Mouse (Mus musculus): ENCODE measurements around the gene Lin52.
A peak's percentile ranks its signal among the peaks of the same experiment; 100 is the strongest.
"Not testable (repeated sequence)": the region's sequence is repeated elsewhere in the genome, so short reads cannot be mapped to it uniquely, and the experiment has no call there.

The Lin52 gene

GRCm38 (mm10) chr12:84539537-84539936 is 88.3 kb downstream of the Lin52 start:
- not testable (repeated sequence) for DNase-seq (ENCODE audit: low spot score)

GRCm38 (mm10) chr12:84541391-84541958 is 90.3 kb downstream of the Lin52 start:
- no peak for DNase-seq (ENCODE audit: low spot score)

DNA sequence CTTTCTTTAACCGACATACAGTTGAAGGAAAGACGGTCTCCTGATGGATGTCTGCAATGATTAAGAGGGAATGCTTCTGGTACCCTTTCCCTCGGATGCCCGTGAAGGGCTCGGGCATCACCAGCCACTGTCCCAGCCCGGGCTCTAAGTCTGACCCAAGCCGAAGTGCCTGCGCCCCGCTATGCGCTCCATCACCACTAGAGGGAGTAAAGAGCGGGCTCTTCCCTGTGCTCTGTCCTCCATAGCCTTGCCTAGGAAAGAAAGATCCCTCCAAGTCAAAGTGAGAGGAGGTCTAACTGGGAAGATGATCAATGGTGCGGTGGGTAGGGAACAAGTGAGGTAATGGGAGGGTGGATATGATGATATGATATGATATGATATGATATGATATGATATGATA is 94.8 kb downstream of the Lin52 start:
- peak; percentile 24 for DNase-seq (ENCODE audit: low spot score)

GRCm38 (mm10) chr12:84546577-84547085 is 95.4 kb downstream of the Lin52 start:
- DNase-seq (ENCODE audit: low spot score): no peak

DNA sequence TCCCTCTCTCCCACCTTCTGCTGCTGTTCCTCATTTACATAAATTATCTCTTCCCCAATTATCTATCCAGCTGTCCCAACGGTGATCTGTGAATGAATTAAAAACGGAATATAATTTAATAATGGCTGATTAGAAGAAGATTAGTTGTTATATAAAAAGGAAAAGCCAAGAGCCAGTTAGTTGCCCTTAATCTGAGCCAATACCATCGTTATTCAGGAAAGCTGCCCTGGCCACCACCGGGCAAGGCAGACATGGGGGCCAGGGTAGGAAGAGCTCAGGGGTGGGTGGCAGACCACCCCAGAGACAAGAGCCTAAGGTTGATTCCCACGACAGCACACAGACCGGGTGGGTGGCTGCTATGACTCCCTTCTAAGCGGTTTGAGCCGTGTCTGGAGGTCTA is 97.0 kb downstream of the Lin52 start:
- no peak for DNase-seq (ENCODE audit: low spot score)

DNA sequence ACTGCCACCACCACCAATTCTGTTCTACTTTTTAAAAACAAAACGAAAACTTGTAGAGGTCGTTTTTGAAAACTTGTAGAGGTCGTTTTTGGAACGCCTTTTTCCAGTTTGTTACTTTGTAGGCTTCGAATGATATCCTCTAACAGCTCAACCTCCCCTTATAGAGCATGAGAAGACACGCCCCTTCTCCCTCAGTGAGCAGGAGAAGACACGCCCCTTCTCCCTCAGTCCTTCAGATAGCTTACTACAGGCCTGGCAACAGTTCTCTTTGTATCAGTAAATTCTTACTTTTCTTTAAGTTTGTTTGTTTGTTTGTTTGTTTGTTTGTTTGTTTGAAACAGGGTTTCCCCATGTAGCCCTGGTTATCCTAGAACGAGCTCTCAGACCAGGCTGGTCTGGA is 104.0 kb downstream of the Lin52 start:
- DNase-seq (ENCODE audit: low spot score): no peak

DNA sequence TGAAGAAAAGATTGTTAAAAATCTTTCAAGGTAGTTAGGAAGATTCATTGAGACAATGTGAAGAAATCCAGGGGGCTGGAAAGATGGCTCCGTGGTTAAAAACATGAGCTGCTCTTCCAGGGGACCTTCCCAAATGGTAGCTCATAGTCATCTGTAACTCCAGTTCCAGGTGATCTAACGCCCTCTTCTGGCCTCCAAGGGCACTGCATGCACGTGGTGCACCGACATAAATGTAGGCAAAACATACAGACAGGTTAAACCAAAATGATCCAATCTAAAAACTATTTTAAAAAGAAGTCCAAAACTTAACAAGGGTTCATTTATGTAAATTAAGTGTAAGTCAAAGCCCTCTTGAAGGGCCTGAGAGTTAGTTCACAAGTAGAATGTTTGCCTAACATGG is 111.3 kb downstream of the Lin52 start:
- no peak for DNase-seq (ENCODE audit: low spot score)

DNA sequence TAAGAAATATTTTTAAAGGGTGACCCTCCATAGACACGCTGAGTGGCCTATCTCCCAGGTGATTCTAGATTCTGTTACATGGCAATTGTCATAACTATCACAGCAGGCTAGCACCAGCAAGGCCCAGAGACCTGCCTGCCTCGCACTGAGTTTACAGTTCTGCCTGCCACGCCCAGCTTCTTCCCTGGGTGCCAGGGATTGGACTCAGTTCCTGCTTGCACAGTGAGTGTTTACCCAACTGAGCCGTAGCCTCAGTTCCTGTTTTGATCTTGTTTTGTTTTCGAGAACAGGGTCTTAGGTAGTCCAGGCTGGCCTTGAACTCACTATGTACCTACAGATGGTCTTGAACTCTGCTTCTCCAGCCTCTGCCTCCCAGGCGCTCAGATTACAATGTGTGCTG is 116.4 kb downstream of the Lin52 start:
- DNase-seq (ENCODE audit: low spot score): no peak

- DNase-seq (ENCODE audit: low spot score): no peak
These were observed 118.2 kb downstream of the Lin52 start, which contains the start of gene Vsx2 for GRCm38 (mm10) chr12:84569336-84569970. Gene Vsx2 (plus strand): TSS chr12:84569762.

DNA sequence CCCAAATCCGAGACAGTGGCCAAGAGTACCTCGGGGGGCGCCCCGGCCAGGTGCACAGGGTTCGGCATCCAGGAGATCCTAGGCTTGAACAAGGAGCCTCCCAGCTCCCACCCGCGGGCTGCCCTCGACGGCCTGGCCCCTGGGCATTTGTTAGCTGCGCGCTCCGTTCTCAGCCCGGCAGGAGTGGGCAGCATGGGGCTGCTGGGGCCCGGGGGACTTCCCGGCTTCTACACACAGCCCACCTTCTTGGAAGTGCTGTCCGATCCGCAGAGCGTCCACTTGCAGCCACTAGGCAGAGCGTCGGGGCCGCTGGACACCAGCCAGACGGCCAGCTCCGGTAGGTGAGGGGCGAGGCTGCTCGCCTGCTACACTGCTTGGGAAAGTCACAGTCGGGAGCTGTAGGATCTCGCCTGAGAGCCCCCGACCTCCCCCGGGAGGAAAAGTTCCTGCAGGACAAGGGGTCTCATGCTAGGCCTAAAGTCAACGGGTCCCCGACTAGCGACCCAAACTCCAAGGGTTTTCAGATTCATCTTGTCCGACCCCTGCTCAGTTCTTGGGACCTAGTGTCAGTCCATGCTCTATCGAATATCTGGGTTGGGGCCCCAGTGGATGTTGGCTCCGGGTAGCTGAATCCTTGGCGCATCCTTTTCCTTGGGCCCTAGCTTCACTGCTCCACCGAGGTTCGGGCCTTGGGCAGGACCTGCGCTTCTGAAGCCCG is 118.9 kb downstream of the Lin52 start:
- no peak for DNase-seq (ENCODE audit: low spot score)

DNA sequence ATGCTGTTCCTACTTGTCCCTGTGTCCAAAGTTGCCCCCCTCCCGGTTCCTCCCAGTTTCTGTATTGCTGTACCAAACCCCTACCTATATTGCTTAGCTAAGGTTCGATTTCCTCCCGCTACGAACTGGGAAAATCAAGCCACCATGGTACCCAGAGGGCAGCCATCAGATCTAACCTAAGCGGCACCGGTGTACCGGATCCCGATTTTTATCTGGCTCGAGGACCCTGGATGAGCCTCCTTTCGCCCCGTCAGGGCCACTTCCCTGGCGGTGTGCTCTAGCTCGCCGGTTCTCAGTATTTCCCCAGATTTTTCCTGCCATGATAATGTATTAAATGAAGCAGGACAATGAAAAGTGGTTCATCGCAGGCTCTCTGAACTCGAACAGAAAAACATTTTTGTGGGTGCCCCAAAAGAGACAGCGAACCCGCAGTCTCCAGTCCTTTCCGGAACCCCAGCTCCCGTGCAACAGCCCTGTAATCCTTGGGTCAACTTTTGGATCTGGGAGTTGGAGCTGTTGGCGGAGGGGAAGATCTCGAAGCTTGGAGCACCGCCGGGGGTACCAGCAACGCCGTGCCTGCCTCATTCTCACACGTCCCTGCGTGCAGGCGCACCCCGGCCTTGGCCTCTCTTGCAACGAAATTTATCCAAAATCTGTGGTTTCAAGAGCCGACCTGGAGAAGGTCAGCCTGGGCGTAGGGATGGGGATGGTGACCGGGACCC is 119.6 kb downstream of the Lin52 start:
- DNase-seq (ENCODE audit: low spot score): no peak

DNA sequence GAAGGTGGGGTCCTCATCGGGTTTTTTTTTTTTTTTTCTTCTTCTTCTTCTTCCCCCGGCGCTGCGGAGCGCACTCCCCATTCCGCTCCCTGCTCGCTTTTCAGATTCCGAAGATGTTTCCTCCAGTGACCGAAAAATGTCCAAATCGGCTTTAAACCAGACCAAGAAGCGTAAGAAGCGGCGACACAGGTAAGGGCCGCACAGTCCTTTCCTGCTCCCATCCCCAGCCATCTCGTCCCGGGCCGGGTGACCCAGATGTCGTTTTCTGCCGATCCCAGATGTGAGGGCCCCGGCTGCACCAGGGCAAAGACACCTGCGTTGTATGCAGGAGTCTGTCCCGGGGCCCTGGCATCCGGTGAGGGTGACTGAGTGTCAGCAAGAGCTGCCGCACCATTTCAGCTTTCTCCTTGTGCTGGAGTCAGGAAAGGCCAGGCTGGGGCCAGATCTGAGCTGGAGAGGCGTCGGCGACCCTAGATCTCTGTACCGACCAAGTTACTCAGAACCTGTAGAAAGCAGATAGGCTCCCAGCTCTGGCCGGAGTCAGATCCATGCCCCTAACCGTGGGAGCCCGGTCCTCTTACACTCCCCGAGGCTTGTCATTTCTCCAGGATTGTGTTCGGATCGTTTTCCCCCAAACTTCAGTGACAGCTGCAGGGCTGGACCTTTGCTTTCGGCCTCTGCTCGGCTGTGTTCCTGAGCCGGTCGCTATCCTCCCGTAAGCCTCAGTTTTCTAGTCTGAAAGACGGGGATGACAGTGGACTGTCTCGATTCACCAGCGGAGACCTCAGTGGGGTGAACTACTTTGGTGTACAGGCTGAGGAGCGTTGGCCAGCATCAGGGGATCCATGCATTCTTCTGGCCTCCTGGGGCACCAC is 120.5 kb downstream of the Lin52 start:
- DNase-seq (ENCODE audit: low spot score): no peak

- no peak for DNase-seq (ENCODE audit: low spot score)
These were observed 121.1 kb downstream of the Lin52 start for GRCm38 (mm10) chr12:84572341-84572720.

GRCm38 (mm10) chr12:84573094-84573493 is 121.9 kb downstream of the Lin52 start:
- DNase-seq (ENCODE audit: low spot score): no peak

GRCm38 (mm10) chr12:84577768-84578439 is 126.7 kb downstream of the Lin52 start:
- no peak for DNase-seq (ENCODE audit: low spot score)

- no peak for DNase-seq (ENCODE audit: low spot score)
These were observed 127.2 kb downstream of the Lin52 start for GRCm38 (mm10) chr12:84578440-84578770.

DNA sequence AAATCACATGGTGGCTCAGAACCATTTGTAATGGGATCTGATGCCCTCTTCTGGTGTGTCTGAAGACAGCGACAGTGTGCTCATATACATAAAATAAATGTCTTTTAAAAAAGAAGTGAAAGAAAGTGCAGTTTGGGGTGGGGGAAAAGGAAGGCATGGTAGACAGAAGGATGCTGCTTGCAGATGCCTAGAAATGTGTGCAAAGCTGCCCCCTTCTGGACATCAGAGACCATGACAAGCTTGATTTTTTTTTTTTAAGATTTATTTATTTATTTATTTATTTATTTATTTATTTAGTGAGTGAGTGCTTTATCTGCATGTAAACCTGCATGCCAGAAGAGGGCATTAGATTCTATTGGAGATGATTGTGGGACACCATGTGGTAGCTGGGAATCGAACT is 130.1 kb downstream of the Lin52 start:
- no peak for DNase-seq (ENCODE audit: low spot score)

DNA sequence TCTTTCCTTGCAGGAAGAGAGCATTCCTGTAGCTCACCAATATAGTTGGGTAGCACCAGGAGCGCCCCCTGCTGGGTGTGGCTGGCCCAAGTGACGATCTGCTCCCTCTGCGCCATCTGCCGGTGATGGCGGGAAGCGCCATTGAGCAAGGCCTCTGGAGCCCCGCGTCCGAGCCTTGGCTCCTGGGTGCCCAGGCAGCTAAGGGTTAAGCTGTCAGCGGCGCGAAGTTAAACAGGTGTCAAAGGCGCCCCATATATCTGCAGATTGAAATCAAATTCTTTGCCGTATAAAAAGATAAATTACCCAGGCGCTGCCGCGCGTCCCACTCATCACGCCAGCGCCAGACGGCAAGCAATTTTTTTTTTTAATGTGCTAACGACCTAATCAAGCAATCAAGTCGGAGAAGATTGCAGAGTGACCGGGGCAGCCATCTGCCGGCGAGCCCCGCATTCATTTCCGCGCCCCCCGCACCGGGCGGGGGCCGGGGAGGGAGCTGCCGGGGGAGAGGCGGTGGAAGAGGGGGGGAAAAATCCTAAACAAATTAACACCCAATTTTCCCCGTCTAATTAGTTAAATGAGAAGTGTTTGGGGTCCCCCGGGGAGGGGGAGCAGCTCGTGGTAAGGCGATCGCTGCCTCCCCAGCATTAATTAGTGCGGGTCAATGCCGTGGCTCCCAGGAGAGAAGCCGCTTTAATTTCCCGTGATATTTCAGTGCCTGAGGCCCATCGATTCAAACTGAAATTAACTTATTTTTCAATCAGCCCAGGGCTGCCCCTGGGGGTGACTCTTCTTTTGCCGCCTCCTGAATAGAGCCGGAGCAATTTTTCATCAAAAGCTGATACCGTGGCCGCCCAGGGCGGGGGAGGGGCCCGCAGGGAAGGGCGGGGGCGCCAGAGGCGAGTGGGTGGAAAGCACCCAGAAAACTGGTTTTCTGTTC is 138.9 kb downstream of the Lin52 start:
- peak; percentile 92 for DNase-seq (ENCODE audit: low spot score)
